Mouse (Mus musculus): ENCODE data around the gene Flt3l. TPM values are rescaled to one million over a fixed set of nuclear protein-coding genes. Genes with fewer than 3 reads are reported as not detected.

The Flt3l gene
- polyA plus RNA-seq, 1 experiment from 2014 or later, result 9.7 TPM

DNA sequence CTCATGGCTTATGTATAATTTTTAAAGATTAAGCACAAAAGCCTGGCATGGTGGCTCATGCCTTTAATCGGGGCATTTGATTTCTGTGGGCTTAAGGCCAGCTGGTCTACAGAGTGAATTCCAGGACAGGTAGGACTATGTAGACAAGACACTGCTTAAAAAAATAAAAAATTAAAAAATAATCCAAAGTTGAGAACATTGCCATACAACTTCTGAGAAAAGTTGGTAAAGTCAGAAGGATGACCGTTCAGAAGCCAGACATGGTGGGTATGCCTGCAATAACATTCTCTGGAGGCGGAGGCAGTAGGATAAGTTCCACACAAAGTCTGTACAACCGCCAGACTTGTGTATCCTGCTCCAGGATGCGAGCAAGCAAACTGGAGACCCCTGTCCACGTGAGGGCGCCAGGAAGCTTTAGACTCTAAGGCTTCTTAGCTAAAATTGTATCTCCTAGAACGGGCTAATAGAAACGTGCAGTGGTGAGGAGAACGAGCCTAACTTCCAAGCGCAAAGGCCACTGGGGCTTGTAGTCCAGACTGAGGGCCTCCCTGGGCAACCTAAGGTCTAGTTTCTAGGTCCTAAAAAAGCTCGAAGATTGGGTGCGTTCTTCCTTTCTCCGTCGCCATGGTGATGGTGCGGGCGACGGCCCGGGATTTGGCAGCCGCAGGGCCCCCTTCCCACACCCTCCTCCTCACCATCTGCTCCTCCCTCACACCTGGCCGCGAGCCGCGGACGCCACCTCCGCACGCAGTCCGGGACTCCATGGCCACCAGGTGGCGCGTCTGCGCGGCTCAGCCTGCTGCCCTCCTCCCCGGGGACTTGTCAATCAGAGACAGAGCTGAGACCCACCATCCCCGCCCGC is 25.6 kb upstream of the Flt3l start:
- H3K36me3 ChIP-seq (ENCODE audit: control insufficient read depth, insufficient read depth, low read length), result peaks cover 2% of the 10 kb centered on the region; the same call in 1 of the 2 replicates
- no peaks in the 10 kb centered on the region for H3K9me3 ChIP-seq (ENCODE audit: control insufficient read depth, low read length)
- peak overlapping the region; percentile 81 for H3K4me2 ChIP-seq
- H3K27me3 ChIP-seq (replicated peaks; ENCODE audit: control insufficient read depth, insufficient read depth, low read length), result peaks cover 45% of the 10 kb centered on the region
- peak overlapping the region; percentile 28; the same call in 1 of the 2 replicates for H3K9ac ChIP-seq (ENCODE audit: low read depth, low read length)
- WGBS, result 5% methylated on average over 35 of the region's 35 CpGs
- H3K27ac ChIP-seq (ENCODE audit: low read depth, low read length), result no peak overlapping the region
- DNase-seq (ENCODE audit: low spot score) (peak; percentile 84), ATAC-seq (replicated peaks; ENCODE audit: low FRiP score) (peak; percentile 76)
- peaks cover 9% of the 10 kb centered on the region for H3K4me1 ChIP-seq (replicated peaks; ENCODE audit: control insufficient read depth, insufficient read depth, low read length)
- peak overlapping the region; percentile 45 for H3K4me3 ChIP-seq (ENCODE audit: low read depth, low read length)

DNA sequence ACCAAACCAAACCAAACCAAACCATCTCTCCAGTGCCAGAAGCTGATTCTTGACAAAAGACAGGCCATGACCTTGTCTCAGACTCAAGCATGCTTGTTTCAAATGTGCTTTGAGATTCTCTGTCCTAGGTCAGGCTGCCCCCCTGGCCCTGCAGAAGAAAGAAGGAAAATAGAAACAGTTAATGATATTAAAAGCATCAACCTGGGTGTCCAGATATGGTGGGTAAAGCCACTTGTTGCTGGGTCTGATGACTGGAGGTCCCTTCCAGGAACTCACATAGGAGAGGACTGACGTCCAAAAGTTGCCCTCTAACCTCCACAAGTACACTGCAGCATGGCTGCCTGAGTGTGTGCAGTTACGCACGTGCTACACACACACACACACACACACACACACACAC is 24.6 kb upstream of the Flt3l start:
- no peak for ATAC-seq (replicated peaks; ENCODE audit: low FRiP score)
- Histone ChIP-seq H3K36me3 (ENCODE audit: control insufficient read depth, insufficient read depth, low read length) (peaks cover 2% of the 10 kb centered on the region; the same call in 1 of the 2 replicates), H3K4me1 (replicated peaks; ENCODE audit: control insufficient read depth, insufficient read depth, low read length) (peaks cover 9% of the 10 kb centered on the region), H3K9ac (ENCODE audit: low read depth, low read length) (no peak overlapping the region), H3K4me3 (ENCODE audit: low read depth, low read length) (no peak overlapping the region), H3K9me3 (ENCODE audit: control insufficient read depth, low read length) (no peaks in the 10 kb centered on the region), H3K4me2 (no peak overlapping the region), H3K27me3 (replicated peaks; ENCODE audit: control insufficient read depth, insufficient read depth, low read length) (peaks cover 36% of the 10 kb centered on the region), H3K27ac (ENCODE audit: low read depth, low read length) (no peak overlapping the region)
- 82% methylated on average over 3 of the region's 3 CpGs for WGBS
- DNase-seq (ENCODE audit: low spot score), result no peak

DNA sequence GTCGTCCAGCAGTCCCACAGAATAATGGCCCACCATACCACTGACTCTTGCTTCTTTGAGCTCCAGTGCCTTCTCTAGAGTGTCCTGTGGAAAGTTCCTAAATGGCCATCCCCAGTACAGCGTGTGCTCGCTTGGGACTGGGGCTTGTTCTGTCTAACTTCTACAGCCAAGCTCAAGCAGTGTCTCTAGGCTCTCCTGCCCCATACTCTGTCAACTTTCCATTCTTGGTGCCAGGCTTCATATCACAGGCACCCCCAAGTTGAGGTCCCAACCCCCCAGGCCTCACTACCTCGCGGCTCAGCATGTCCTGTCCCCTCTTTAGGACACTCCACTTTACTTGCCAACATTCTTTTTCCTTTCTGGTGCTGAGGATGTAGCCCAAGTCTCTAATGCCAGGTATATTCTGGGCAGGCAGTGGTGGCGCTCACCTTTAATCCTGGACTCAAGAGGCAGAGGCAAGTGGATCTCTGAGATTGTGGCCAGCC is 24.1 kb upstream of the Flt3l start:
- Histone ChIP-seq H3K9ac (ENCODE audit: low read depth, low read length) (no peak overlapping the region), H3K4me1 (replicated peaks; ENCODE audit: control insufficient read depth, insufficient read depth, low read length) (peaks cover 12% of the 10 kb centered on the region), H3K27ac (ENCODE audit: low read depth, low read length) (no peak overlapping the region), H3K36me3 (ENCODE audit: control insufficient read depth, insufficient read depth, low read length) (peaks cover 2% of the 10 kb centered on the region; the same call in 1 of the 2 replicates), H3K27me3 (replicated peaks; ENCODE audit: control insufficient read depth, insufficient read depth, low read length) (peaks cover 30% of the 10 kb centered on the region), H3K4me2 (no peak overlapping the region), H3K4me3 (ENCODE audit: low read depth, low read length) (no peak overlapping the region), H3K9me3 (ENCODE audit: control insufficient read depth, low read length) (no peaks in the 10 kb centered on the region)
- no peak for DNase-seq (ENCODE audit: low spot score)
- ATAC-seq (replicated peaks; ENCODE audit: low FRiP score), result no peak
- WGBS, result 89% methylated on average over 6 of the region's 6 CpGs

DNA sequence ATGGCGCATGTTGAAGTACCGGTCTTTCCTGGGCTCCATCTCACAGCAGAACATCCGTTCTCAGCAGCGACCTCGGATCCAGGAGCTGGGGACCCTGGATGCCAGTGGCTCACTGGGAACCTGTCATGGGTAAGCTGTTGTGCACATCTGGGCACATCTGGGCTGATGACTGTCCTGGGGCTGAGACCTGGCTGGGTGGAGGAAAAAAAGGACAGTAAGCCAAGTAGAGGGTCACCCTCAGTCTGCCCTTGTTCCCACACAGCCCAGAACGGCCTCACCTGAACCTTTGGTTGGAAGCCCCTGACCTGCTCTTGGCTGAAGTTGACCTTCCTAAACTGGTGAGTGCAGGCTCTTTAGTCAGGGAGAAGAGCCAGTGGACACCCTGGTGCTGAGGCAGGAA is 22.8 kb upstream of the Flt3l start:
- no peak overlapping the region for H3K4me3 ChIP-seq (ENCODE audit: low read depth, low read length)
- no peak overlapping the region for H3K27ac ChIP-seq (ENCODE audit: low read depth, low read length)
- peaks cover 17% of the 10 kb centered on the region for H3K27me3 ChIP-seq (replicated peaks; ENCODE audit: control insufficient read depth, insufficient read depth, low read length)
- peaks cover 2% of the 10 kb centered on the region; the same call in 1 of the 2 replicates for H3K36me3 ChIP-seq (ENCODE audit: control insufficient read depth, insufficient read depth, low read length)
- no peak overlapping the region for H3K9ac ChIP-seq (ENCODE audit: low read depth, low read length)
- ATAC-seq (replicated peaks; ENCODE audit: low FRiP score) (no peak), DNase-seq (ENCODE audit: low spot score) (no peak)
- WGBS, result 90% methylated on average over 6 of the region's 6 CpGs
- peaks cover 15% of the 10 kb centered on the region for H3K4me1 ChIP-seq (replicated peaks; ENCODE audit: control insufficient read depth, insufficient read depth, low read length)
- no peaks in the 10 kb centered on the region for H3K9me3 ChIP-seq (ENCODE audit: control insufficient read depth, low read length)
- H3K4me2 ChIP-seq, result no peak overlapping the region

GRCm38 (mm10) chr7:45157459-45157858 is 21.2 kb upstream of the Flt3l start:
- ATAC-seq (replicated peaks; ENCODE audit: low FRiP score) (no peak), DNase-seq (ENCODE audit: low spot score) (no peak)
- no peak overlapping the region for H3K4me2 ChIP-seq
- 84% methylated on average over 14 of the region's 14 CpGs for WGBS
- no peak overlapping the region for H3K27ac ChIP-seq (ENCODE audit: low read depth, low read length)
- no peaks in the 10 kb centered on the region for H3K9me3 ChIP-seq (ENCODE audit: control insufficient read depth, low read length)
- peaks cover 14% of the 10 kb centered on the region for H3K4me1 ChIP-seq (replicated peaks; ENCODE audit: control insufficient read depth, insufficient read depth, low read length)
- H3K27me3 ChIP-seq (replicated peaks; ENCODE audit: control insufficient read depth, insufficient read depth, low read length), result peaks cover 1% of the 10 kb centered on the region; the same call in 1 of the 2 replicates
- peaks cover 2% of the 10 kb centered on the region; the same call in 1 of the 2 replicates for H3K36me3 ChIP-seq (ENCODE audit: control insufficient read depth, insufficient read depth, low read length)
- H3K4me3 ChIP-seq (ENCODE audit: low read depth, low read length), result no peak overlapping the region
- no peak overlapping the region for H3K9ac ChIP-seq (ENCODE audit: low read depth, low read length)

DNA sequence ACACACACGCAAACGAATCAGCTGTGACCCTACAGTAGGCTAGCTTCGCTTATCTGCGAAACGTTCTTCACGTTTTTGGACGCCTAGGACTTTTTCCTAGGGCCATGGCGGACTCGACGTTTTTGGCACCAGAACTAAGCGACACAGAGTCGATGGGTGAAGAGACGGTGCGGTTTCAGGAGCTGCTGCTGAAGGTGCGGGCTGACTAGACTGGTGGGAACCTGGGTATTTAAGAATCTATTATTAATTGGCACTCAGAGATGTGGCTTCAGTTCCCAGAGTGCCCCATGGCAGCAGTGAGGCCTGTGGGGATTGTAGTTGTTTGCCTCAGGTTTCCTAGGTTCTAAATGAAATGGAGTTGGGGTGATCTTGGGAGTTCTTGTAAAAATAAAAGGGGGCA is 20.0 kb upstream of the Flt3l start:
- H3K27me3 ChIP-seq (replicated peaks; ENCODE audit: control insufficient read depth, insufficient read depth, low read length), result no peaks in the 10 kb centered on the region
- H3K9ac ChIP-seq (ENCODE audit: low read depth, low read length), result no peak overlapping the region
- ATAC-seq (replicated peaks; ENCODE audit: low FRiP score) (no peak), DNase-seq (ENCODE audit: low spot score) (no peak)
- WGBS, result 93% methylated on average over 15 of the region's 15 CpGs
- H3K36me3 ChIP-seq (ENCODE audit: control insufficient read depth, insufficient read depth, low read length), result peaks cover 2% of the 10 kb centered on the region; the same call in 1 of the 2 replicates
- H3K27ac ChIP-seq (ENCODE audit: low read depth, low read length), result no peak overlapping the region
- H3K4me2 ChIP-seq, result no peak overlapping the region; the same call in 1 of the 2 replicates
- H3K4me3 ChIP-seq (ENCODE audit: low read depth, low read length), result no peak overlapping the region
- no peaks in the 10 kb centered on the region for H3K9me3 ChIP-seq (ENCODE audit: control insufficient read depth, low read length)
- peaks cover 10% of the 10 kb centered on the region for H3K4me1 ChIP-seq (replicated peaks; ENCODE audit: control insufficient read depth, insufficient read depth, low read length)

DNA sequence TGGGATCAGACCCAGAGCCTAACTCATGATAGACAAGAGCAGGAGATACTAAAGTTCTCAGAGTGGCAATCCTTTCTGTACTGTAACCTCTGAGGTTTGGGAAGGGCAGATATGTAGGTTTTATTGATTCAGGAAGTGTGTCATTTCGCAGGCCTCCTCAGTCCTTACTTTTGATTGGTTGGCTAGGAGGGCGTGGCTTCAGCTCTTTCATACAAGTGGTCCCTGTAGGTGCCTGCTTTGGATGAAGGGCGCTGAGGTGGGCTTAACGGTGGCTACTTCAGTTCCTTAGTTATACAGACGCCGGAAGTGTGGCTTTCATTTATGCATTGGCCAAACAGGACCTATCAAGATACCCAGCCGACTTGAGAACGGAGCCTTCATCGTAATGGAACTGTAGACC is 19.4 kb upstream of the Flt3l start:
- no peak overlapping the region; the same call in 1 of the 2 replicates for H3K27ac ChIP-seq (ENCODE audit: low read depth, low read length)
- 80% methylated on average over 9 of the region's 9 CpGs for WGBS
- H3K4me2 ChIP-seq, result no peak overlapping the region; the same call in none of the 2 replicates
- peaks cover 12% of the 10 kb centered on the region for H3K4me1 ChIP-seq (replicated peaks; ENCODE audit: control insufficient read depth, insufficient read depth, low read length)
- H3K9ac ChIP-seq (ENCODE audit: low read depth, low read length), result no peak overlapping the region
- H3K4me3 ChIP-seq (ENCODE audit: low read depth, low read length), result no peak overlapping the region
- H3K9me3 ChIP-seq (ENCODE audit: control insufficient read depth, low read length), result no peaks in the 10 kb centered on the region
- H3K36me3 ChIP-seq (ENCODE audit: control insufficient read depth, insufficient read depth, low read length), result 0 out of 2 replicates have a peak, but pooled peaks cover 2% of the 10 kb centered on the region
- DNase-seq (ENCODE audit: low spot score), result no peak
- no peaks in the 10 kb centered on the region for H3K27me3 ChIP-seq (replicated peaks; ENCODE audit: control insufficient read depth, insufficient read depth, low read length)
- no peak for ATAC-seq (replicated peaks; ENCODE audit: low FRiP score)

GRCm38 (mm10) chr7:45154993-45155514 is 18.8 kb upstream of the Flt3l start:
- H3K27ac ChIP-seq (ENCODE audit: low read depth, low read length), result peak overlapping the region; percentile 93; the same call in 1 of the 2 replicates
- no peaks in the 10 kb centered on the region for H3K27me3 ChIP-seq (replicated peaks; ENCODE audit: control insufficient read depth, insufficient read depth, low read length)
- H3K4me1 ChIP-seq (replicated peaks; ENCODE audit: control insufficient read depth, insufficient read depth, low read length), result peaks cover 12% of the 10 kb centered on the region
- H3K36me3 ChIP-seq (ENCODE audit: control insufficient read depth, insufficient read depth, low read length), result 0 out of 2 replicates have a peak, but pooled peaks cover 2% of the 10 kb centered on the region
- ATAC-seq (replicated peaks; ENCODE audit: low FRiP score) (peak; percentile 7; the same call in 1 of the 2 replicates), DNase-seq (ENCODE audit: low spot score) (no peak)
- peak overlapping the region; percentile 70 for H3K4me2 ChIP-seq
- WGBS, result 68% methylated on average over 12 of the region's 12 CpGs
- peak overlapping the region; percentile 71 for H3K4me3 ChIP-seq (ENCODE audit: low read depth, low read length)
- H3K9ac ChIP-seq (ENCODE audit: low read depth, low read length), result no peak overlapping the region
- H3K9me3 ChIP-seq (ENCODE audit: control insufficient read depth, low read length), result no peaks in the 10 kb centered on the region
